Mouse (Mus musculus) forebrain, embryonic 11.5 days (tissue): Measurements from ENCODE around the gene Lasp1. TPM values are rescaled to one million over a fixed set of nuclear protein-coding genes. Genes with fewer than 3 reads are reported as not detected.
A peak's percentile ranks its signal among the peaks of the same experiment; 100 is the strongest.

Experiments
- ATAC-seq: fragments of 200-750 bp; cut with Nextera tagmentation; replicated peaks from 2 replicates; pipeline ENCODE4 v1.8.0; 2017; ENCODE audit warnings: moderate TSS enrichment; ENCODE audit not compliant: low FRiP score
- DNase-seq: peaks from one replicate; pipeline ENCODE4 v3.0.0-alpha.2; 2017; ENCODE audit warnings: low spot score
- H3K27ac ChIP-seq: fragments of 300-500 bp; sonication (generic); 2 replicates; pipeline ENCODE4 v1.5.1; 2014; ENCODE audit warnings: low read depth, low read length
- H3K27me3 ChIP-seq: fragments of 300-500 bp; sonication (generic); 2 replicates; pipeline ENCODE4 v1.6.1; 2014; ENCODE audit warnings: mild to moderate bottlenecking, low read length, mixed read lengths; ENCODE audit not compliant: control insufficient read depth, insufficient read depth
- H3K36me3 ChIP-seq: fragments of 300-500 bp; sonication (generic); 2 replicates; pipeline ENCODE4 v1.6.1; 2014; ENCODE audit warnings: mild to moderate bottlenecking, low read length, moderate library complexity, mixed read lengths; ENCODE audit not compliant: control insufficient read depth, insufficient read depth
- H3K4me1 ChIP-seq: fragments of 300-500 bp; sonication (generic); replicated peaks from 2 replicates; pipeline ENCODE4 v1.6.1; 2014; ENCODE audit warnings: low read length, mixed read lengths; ENCODE audit not compliant: control insufficient read depth, insufficient read depth
- H3K4me2 ChIP-seq: fragments of 300-500 bp; sonication (generic); 2 replicates; pipeline ENCODE4 v1.6.1; 2014; ENCODE audit warnings: low read depth, mild to moderate bottlenecking, low read length, moderate library complexity, mixed read lengths; ENCODE audit not compliant: severe bottlenecking
- H3K4me3 ChIP-seq: fragments of 300-500 bp; sonication (generic); 2 replicates; pipeline ENCODE4 v1.5.1; 2014; ENCODE audit warnings: low read depth, low read length
- H3K9ac ChIP-seq: fragments of 300-500 bp; sonication (generic); 2 replicates; pipeline ENCODE4 v1.6.1; 2014; ENCODE audit warnings: low read length
- H3K9me3 ChIP-seq: fragments of 300-500 bp; sonication (generic); 2 replicates; pipeline ENCODE4 v1.6.1; 2016; ENCODE audit warnings: low read length, mixed read lengths; ENCODE audit not compliant: control insufficient read depth
- WGBS: fragments of 180-500 bp; shearing (Covaris S2); extraction: QIAGEN DNeasy Blood & Tissue Kit; methylation state at CpG from one replicate; pipeline ENCODE4 v1.1.7; 2014; 5-methylcytosine and 5-hydroxymethylcytosine counted together
- polyA plus RNA-seq: library from polyadenylated mRNA; unstranded; fragments of >200 nt; fragmentation: Nextera tagmentation; extraction: Ambion mirVana; gene quantifications from 2 replicates; pipeline ENCODE4 v1.2.1, GENCODE M21; 2014

Gene Lasp1
- polyA plus RNA-seq, 1 experiment from 2014 or later, result 77.6 TPM

DNA sequence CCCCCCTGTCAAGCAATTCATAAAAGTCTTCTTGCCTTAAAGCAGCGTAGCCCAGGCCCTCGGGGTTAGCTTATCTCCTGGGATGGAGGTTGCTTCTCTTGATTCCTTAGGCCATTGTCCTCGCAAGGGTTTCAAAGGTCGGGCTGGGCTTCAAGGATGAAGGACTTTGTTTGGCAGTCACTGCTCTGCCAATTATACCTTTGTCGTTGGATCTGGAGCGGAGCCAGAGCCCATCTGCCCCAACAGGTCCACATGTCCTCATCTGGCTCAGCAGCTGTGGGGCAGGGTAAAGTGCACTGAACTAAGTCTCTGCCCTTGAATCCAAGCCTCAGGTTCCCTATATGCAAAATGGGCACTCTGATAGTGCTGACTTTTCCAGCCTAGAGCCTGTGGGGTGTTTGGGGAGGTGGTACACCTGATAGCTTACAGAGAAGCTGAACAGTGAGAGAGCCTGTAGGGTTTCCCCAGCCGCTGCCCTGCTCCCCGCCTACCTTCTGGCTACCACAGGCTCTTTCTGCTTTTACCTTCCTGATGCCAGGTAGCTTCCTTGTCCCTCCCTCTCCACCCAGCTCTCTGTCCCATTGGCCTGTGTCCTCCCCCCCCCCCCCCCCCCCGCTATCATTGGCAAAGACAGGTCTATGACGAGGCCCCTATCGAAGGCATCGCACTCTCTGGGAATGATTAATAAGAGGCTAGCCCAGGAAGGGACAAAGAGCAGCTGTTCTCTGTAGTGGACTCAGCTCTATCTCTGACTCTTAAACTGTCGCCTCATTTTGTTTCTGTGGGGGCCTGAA, 13.0 kb downstream of the Lasp1 start:
- WGBS, result 26% methylated on average over 12 of the region's 13 CpGs
- Histone ChIP-seq H3K27ac (peak overlapping the region; percentile 76), H3K4me3 (no peak overlapping the region), H3K36me3 (no peaks in the 10 kb centered on the region), H3K9ac (peak overlapping the region; percentile 18), H3K9me3 (no peaks in the 10 kb centered on the region), H3K4me2 (peak overlapping the region; percentile 36; the same call in 1 of the 2 replicates), H3K27me3 (no peaks in the 10 kb centered on the region), H3K4me1 (peaks cover 51% of the 10 kb centered on the region)
- DNase-seq (no peak), ATAC-seq (peak; percentile 5; the same call in 1 of the 2 replicates)

DNA sequence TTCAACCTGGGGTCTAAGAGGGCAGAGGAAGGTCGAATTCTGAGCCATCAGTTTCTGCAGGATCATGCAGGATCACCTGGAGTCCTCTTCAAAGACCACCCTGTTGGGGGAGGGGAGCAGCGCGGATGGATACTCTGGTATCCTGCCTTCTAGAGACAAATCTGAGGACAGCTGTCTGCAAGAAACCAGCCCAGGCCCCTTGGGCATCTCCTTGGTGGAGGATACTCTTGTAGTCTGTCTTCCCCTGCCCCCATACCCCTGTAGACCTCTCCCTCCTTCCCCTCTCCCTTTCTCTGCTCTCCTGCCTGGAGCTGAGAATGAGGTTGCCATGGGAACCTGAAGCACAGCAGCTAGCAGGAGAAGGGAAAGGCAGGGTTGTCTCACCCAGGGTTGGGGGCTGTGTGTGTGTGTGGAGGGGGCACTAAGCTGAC, 13.7 kb downstream of the Lasp1 start:
- DNase-seq (peak; percentile 76), ATAC-seq (peak; percentile 88)
- Histone ChIP-seq H3K9me3 (no peaks in the 10 kb centered on the region), H3K27ac (peak overlapping the region; percentile 76), H3K9ac (peak overlapping the region; percentile 18; the same call in 1 of the 2 replicates), H3K4me3 (0 out of 2 replicates have a peak overlapping the region, but pooled peaks have one; percentile 1), H3K4me1 (peaks cover 55% of the 10 kb centered on the region), H3K4me2 (peak overlapping the region; percentile 36; the same call in 1 of the 2 replicates), H3K27me3 (no peaks in the 10 kb centered on the region), H3K36me3 (no peaks in the 10 kb centered on the region; the same call in 1 of the 2 replicates)
- WGBS, result 27% methylated on average over 3 of the region's 3 CpGs

DNA sequence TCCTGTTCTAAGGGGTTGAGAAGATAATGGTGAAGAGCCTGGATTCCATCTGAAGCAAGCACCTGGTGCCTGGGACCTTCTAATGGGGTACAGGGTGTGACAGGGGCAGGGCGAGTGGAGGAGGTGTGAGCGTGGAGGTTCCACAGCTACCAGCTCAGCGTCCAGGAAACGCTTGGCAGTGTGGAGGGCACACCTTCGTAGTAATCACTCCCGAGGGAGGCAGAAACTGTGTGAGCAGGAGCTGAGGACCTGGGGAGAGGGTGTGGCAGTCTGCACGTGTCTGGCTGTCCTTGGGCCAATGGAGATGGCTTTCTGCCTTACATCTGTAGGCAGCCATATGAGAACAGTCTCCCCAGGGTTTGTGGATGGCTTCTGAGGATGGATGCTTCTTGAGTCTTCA, 14.3 kb downstream of the Lasp1 start:
- Histone ChIP-seq H3K4me2 (peak overlapping the region; percentile 36; the same call in 1 of the 2 replicates), H3K9me3 (no peaks in the 10 kb centered on the region), H3K4me1 (peaks cover 55% of the 10 kb centered on the region), H3K36me3 (no peaks in the 10 kb centered on the region; the same call in 1 of the 2 replicates), H3K9ac (no peak overlapping the region), H3K27ac (peak overlapping the region; percentile 76), H3K27me3 (no peaks in the 10 kb centered on the region), H3K4me3 (no peak overlapping the region)
- ATAC-seq (peak; percentile 29; the same call in 1 of the 2 replicates), DNase-seq (no peak)
- 52% methylated on average over 7 of the region's 7 CpGs for WGBS

DNA sequence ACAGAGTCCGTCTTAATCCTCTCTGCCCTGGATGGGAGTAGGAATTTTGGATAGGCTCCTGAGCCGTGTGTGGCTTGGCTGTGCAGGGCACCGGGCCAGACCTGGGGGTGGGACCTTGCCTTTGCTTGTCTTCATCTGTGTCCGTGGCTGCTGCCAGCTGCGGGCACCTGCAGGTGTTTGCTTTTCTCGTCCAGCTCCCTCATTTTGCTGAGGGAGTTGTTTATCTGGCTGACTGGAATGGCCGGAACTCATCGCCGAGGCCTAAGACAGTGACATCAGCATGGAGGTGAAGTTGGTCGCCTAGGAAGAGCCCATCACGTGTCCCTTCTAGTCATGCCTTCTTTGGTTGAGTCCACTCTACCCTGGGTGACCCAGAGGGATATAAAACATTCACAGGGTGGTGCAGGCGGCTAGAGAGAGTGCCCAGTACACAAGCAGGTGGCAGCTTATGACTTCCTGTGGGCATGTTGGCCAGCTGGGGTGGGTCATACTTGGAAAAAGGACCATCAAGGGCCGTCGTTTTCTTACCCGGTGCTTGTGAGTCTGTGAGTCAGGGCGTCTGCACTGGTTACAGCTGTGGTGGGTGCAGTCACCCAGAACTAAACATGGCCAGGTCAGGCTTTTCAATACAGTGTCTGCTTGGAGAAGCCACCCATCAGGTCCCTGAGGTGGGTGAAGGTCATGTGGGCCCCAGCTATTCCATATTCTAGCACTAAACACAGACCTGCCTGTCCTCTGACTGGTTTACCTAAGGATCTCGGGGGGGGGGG, 15.1 kb downstream of the Lasp1 start:
- H3K4me1 ChIP-seq, result peaks cover 57% of the 10 kb centered on the region
- H3K27me3 ChIP-seq, result no peaks in the 10 kb centered on the region
- no peak overlapping the region for H3K9ac ChIP-seq
- DNase-seq (no peak), ATAC-seq (no peak)
- H3K9me3 ChIP-seq, result no peaks in the 10 kb centered on the region
- H3K36me3 ChIP-seq, result no peaks in the 10 kb centered on the region; the same call in 1 of the 2 replicates
- WGBS, result 83% methylated on average over 17 of the region's 17 CpGs
- H3K4me3 ChIP-seq, result no peak overlapping the region
- no peak overlapping the region for H3K4me2 ChIP-seq
- H3K27ac ChIP-seq, result no peak overlapping the region

DNA sequence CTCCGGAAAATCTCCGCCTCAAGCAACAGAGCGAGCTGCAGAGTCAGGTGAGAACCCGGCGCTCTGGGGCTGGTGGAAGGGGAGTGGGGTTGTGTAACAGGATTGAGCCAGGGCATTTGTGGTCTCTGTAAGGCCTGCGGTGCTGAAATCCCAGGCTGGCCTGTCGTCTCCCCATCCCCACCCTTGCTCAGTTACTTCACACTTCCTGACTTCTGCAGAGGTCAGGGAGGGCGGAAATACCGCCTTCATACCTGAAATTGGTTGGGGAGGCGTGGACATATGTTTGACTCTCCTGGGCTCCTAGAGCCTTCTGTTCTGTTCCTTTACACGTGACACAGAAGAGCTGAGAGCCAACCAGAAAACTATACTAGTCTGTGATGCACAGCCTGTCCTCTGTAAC, 16.9 kb downstream of the Lasp1 start:
- Histone ChIP-seq H3K27me3 (no peaks in the 10 kb centered on the region), H3K36me3 (peaks cover 2% of the 10 kb centered on the region; the same call in 1 of the 2 replicates), H3K9me3 (no peaks in the 10 kb centered on the region), H3K4me1 (peaks cover 51% of the 10 kb centered on the region), H3K27ac (no peak overlapping the region), H3K4me3 (no peak overlapping the region), H3K9ac (no peak overlapping the region), H3K4me2 (no peak overlapping the region)
- WGBS, result 70% methylated on average over 11 of the region's 11 CpGs
- ATAC-seq (no peak), DNase-seq (no peak)

DNA sequence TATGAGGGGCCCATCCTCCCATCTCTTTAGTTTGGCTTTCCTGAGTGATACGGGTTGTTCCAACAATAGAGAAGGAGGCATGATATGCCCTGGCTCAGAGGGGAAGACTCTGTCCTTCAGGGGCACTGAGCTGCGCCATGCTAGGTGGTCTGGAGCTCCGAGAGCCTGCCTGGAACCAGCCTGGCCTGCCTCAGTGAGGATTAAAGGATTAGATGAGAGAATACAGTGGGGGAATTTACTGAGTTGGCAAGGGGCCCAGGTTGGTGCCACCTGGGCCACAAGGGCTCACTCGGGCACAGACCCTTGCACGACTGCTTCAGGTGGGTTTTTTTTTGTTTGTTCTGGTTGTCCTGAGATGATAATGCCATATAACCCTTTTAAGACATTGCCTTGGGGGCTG, 17.4 kb downstream of the Lasp1 start:
- H3K4me1 ChIP-seq, result peaks cover 49% of the 10 kb centered on the region
- no peak overlapping the region for H3K4me2 ChIP-seq
- no peaks in the 10 kb centered on the region for H3K9me3 ChIP-seq
- H3K4me3 ChIP-seq, result no peak overlapping the region
- H3K36me3 ChIP-seq, result peaks cover 2% of the 10 kb centered on the region; the same call in 1 of the 2 replicates
- no peak overlapping the region for H3K27ac ChIP-seq
- DNase-seq (no peak), ATAC-seq (no peak)
- no peaks in the 10 kb centered on the region for H3K27me3 ChIP-seq
- WGBS, result 43% methylated on average over 5 of the region's 5 CpGs
- H3K9ac ChIP-seq, result no peak overlapping the region

DNA sequence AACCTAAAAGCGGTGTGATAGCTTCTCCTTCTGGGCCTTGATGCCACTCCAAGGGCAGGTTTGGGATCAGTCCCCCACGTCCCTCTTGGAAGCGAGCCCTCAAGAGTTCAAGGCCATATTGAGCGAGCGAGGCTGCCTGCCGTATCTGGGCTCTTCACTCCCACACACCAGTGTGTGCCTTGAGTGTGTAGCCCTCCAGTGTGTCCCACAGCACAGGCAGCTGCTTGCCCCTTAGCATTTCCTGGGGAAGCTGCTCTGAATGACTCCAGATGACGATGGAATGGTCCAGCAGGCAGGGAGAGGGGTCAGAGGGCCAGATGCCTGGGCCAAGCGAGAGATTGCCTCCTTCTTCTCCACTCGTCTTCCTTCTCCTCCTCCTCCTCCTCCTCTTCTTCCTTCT, 18.1 kb downstream of the Lasp1 start:
- no peak for DNase-seq
- ATAC-seq, result no peak
- H3K27me3 ChIP-seq, result no peaks in the 10 kb centered on the region
- no peak overlapping the region for H3K27ac ChIP-seq
- no peak overlapping the region for H3K4me2 ChIP-seq
- 62% methylated on average over 9 of the region's 9 CpGs for WGBS
- no peaks in the 10 kb centered on the region for H3K9me3 ChIP-seq
- peaks cover 2% of the 10 kb centered on the region; the same call in 1 of the 2 replicates for H3K36me3 ChIP-seq
- H3K4me3 ChIP-seq, result no peak overlapping the region
- peaks cover 41% of the 10 kb centered on the region for H3K4me1 ChIP-seq
- H3K9ac ChIP-seq, result no peak overlapping the region

DNA sequence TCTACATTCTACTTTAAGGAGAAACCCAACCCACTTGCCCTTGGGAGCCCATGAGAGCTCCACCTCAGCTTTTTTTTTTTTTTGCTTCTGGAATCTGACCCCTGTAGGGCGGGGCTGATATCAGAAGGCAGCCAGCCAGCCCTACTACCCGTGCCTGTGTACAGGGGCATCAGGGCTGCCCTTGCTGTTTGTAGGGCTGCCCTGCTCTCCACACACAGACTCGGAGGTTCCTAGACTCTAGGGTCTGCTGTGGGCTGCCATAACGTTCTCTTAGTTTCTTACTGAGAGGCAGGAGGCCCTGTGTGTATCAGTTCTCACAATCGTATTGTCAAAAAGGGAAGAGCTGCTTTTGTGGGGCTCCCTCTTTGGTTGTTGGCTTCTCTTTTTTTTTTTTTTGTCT, 18.6 kb downstream of the Lasp1 start:
- ATAC-seq, result no peak
- Histone ChIP-seq H3K4me3 (no peak overlapping the region), H3K4me1 (peaks cover 37% of the 10 kb centered on the region)

More for the DNA sequence above, 18.6 kb downstream of the Lasp1 start:
- H3K4me2 ChIP-seq, result no peak overlapping the region
- H3K27me3 ChIP-seq, result no peaks in the 10 kb centered on the region
- no peak overlapping the region for H3K27ac ChIP-seq
- 44% methylated on average over 5 of the region's 5 CpGs for WGBS
- peaks cover 2% of the 10 kb centered on the region; the same call in 1 of the 2 replicates for H3K36me3 ChIP-seq
- no peak overlapping the region for H3K9ac ChIP-seq
- DNase-seq, result no peak
- no peaks in the 10 kb centered on the region for H3K9me3 ChIP-seq
